ENCODE assay signal across 9 mouse cellular contexts in genomic region chr14:9449942-9450341, GRCm38 (mm10).
A peak's percentile ranks its signal among the peaks of the same experiment; 100 is the strongest.
DNase-seq lines count a peak whose midpoint lies in the region; ATAC-seq and TF ChIP-seq lines count a peak whose summit lies in the region.
"Had no signal": no experiment of that assay in that cellular context is flagged by ENCODE, and none has a peak within 500 bp of the region (broad histone marks: within the 10 kb centered on the region; RNA-seq: fewer than 3 reads in every experiment).

No protein-coding gene starts in this region.

- H3K4me2 ChIP-seq in kidney, postnatal 0 days (ENCODE audit: low read length), result no peak overlapping the region
- no peak overlapping the region for H3K4me2 ChIP-seq in intestine, embryonic 15.5 days (replicated peaks)

- H3K9me3 ChIP-seq in kidney, postnatal 0 days (replicated peaks; ENCODE audit: low read length), result no peaks in the 10 kb centered on the region
- no peaks in the 10 kb centered on the region for H3K9me3 ChIP-seq in intestine, embryonic 15.5 days

- no peak overlapping the region for H3K9ac ChIP-seq in kidney, postnatal 0 days (ENCODE audit: low read depth, low read length)
- H3K9ac ChIP-seq in intestine, embryonic 15.5 days, result no peak overlapping the region

- intact Hi-C loops in gastrocnemius, postnatal 14 days (cut with DNase I; ENCODE audit: low total_unique reads), result no loop called here

- WGBS in kidney, postnatal 0 days, result 28% methylated on average over 3 of the region's 3 CpGs
- 31% methylated on average over 3 of the region's 3 CpGs for WGBS in intestine, embryonic 15.5 days

- H3K4me1 ChIP-seq in kidney, postnatal 0 days (replicated peaks; ENCODE audit: insufficient read depth, low read length), result no peaks in the 10 kb centered on the region
- H3K4me1 ChIP-seq in intestine, embryonic 15.5 days (replicated peaks), result no peaks in the 10 kb centered on the region

- no peak for TF ChIP-seq CTCF in kidney, postnatal 0 days (IDR thresholded peaks at IDR 0.05; ENCODE audit: low read depth)

- H3K27ac ChIP-seq in kidney, postnatal 0 days, result no peak overlapping the region
- H3K27ac ChIP-seq in intestine, embryonic 15.5 days, result no peak overlapping the region

- H3K36me3 ChIP-seq in kidney, postnatal 0 days (ENCODE audit: insufficient read depth, low read length), result no peaks in the 10 kb centered on the region
- H3K36me3 ChIP-seq in intestine, embryonic 15.5 days, result no peaks in the 10 kb centered on the region

- no peak overlapping the region for H3K4me3 ChIP-seq in kidney, postnatal 0 days (replicated peaks; ENCODE audit: low read depth, low read length)
- no peak overlapping the region for H3K4me3 ChIP-seq in intestine, embryonic 15.5 days (replicated peaks)
- H3K4me3 ChIP-seq: myocyte had no signal

- DNase-seq in kidney, postnatal 0 days (ENCODE audit: low spot score), result peak; percentile 5
- DNase-seq in kidney, adult 11 months, result no peak
- DNase-seq in 3T3-L1 (ENCODE audit: low read depth, low spot score), result peak; percentile 84
- DNase-seq in adrenal gland, adult (ENCODE audit: inconsistent age in 2 of 2, low spot score in 1 of 2), result peak; percentile 68 to 74
- DNase-seq in gastrocnemius, postnatal 14 days, result peak; percentile 76
- peak; percentile 15 for DNase-seq in lung, postnatal 36 days

- no peaks in the 10 kb centered on the region for H3K27me3 ChIP-seq in kidney, postnatal 0 days (ENCODE audit: insufficient read depth, low read length)
- H3K27me3 ChIP-seq in intestine, embryonic 15.5 days (replicated peaks), result no peaks in the 10 kb centered on the region

- no peak for ATAC-seq in kidney, postnatal 0 days (replicated peaks; ENCODE audit: low FRiP score, low read depth)
- ATAC-seq in intestine, embryonic 15.5 days, result no peak
- no peak for ATAC-seq in megakaryocyte, adult 5-6 weeks (ENCODE audit: poor library complexity, severe bottlenecking)
